ENCODE assay signal across 8 mouse cellular contexts in genomic region chr2:163203635-163204547, GRCm38 (mm10). TPM values are rescaled to one million over a fixed set of nuclear protein-coding genes. Genes with fewer than 3 reads are reported as not detected.
A peak's percentile ranks its signal among the peaks of the same experiment; 100 is the strongest.
DNase-seq lines count a peak whose midpoint lies in the region; ATAC-seq and TF ChIP-seq lines count a peak whose summit lies in the region.

No protein-coding gene starts in this region.

- DNase-seq in spleen, adult 2 months (ENCODE audit: low read depth in 1 of 2, low spot score in 2 of 2): no peak
- no peak for DNase-seq in spleen, postnatal 14 days (ENCODE audit: low spot score in 2 of 2)
- DNase-seq in embryo, embryonic 11 days: peak; percentile 52
- peak; percentile 15 to 43 for DNase-seq in heart, postnatal 10 days
- peak; percentile 72 for DNase-seq in retina, embryonic 14.5 days (ENCODE audit: low spot score)
- DNase-seq in gastrocnemius, adult 8-10 months (ENCODE audit: low spot score in 2 of 2): no peak
- DNase-seq in urinary bladder, adult 2 months (ENCODE audit: low spot score): no peak

- ATAC-seq in liver, embryonic 16.5 days (ENCODE audit: low read depth): no peak

- H3K4me1 ChIP-seq in spleen, adult 2 months (ENCODE audit: control insufficient read depth, insufficient read depth, insufficient read length): peaks cover 16% of the 10 kb centered on the region
- peaks cover 2% of the 10 kb centered on the region for H3K4me1 ChIP-seq in liver, embryonic 16.5 days (ENCODE audit: control insufficient read depth, low read depth, low read length)

- H3K9ac ChIP-seq in liver, embryonic 16.5 days (ENCODE audit: low read depth, low read length): no peak overlapping the region

- 4% methylated on average over 75 of the region's 75 CpGs for WGBS in spleen, adult 2 months
- WGBS in liver, embryonic 16.5 days (ENCODE audit: insufficient replicate concordance): 2% methylated on average over 75 of the region's 75 CpGs

- no peaks in the 10 kb centered on the region for H3K36me3 ChIP-seq in spleen, adult 2 months (ENCODE audit: control insufficient read depth, insufficient read depth, low read length)
- no peaks in the 10 kb centered on the region for H3K36me3 ChIP-seq in liver, embryonic 16.5 days (ENCODE audit: control insufficient read depth, insufficient read depth)

- no peak for TF ChIP-seq POLR2A in spleen, adult 2 months (IDR thresholded peaks at IDR 0.05; ENCODE audit: low read depth, low read length)

- H3K27ac ChIP-seq in spleen, adult 2 months (ENCODE audit: insufficient read depth, low read length): 0 out of 2 replicates have a peak overlapping the region, but pooled peaks have one; percentile 3
- no peak overlapping the region for H3K27ac ChIP-seq in liver, embryonic 16.5 days (ENCODE audit: low read length)

- intact Hi-C loops in heart, postnatal 10 days (cut with DNase I): loop anchor here (2.0 to 5.0 kb wide), 2 partner anchors 21 to 102 kb away; no protein-coding TSS in a partner anchor

- peak overlapping the region; percentile 70 for H3K4me2 ChIP-seq in liver, embryonic 16.5 days (ENCODE audit: low read depth, low read length)

- TF ChIP-seq CTCF in spleen, adult 2 months (IDR thresholded peaks at IDR 0.05; ENCODE audit: extremely low read depth, insufficient read depth, insufficient read length, insufficient replicate concordance): no peak

- H3K27me3 ChIP-seq in spleen, adult 2 months (ENCODE audit: control insufficient read depth, insufficient read depth, low read length): peaks cover 30% of the 10 kb centered on the region
- H3K27me3 ChIP-seq in liver, embryonic 16.5 days (ENCODE audit: control insufficient read depth, insufficient read depth, low read depth, low read length): peaks cover 55% of the 10 kb centered on the region

- peak overlapping the region; percentile 50; the same call in 1 of the 2 replicates for H3K4me3 ChIP-seq in spleen, adult 2 months (ENCODE audit: extremely low read depth, insufficient read depth, insufficient read length)
- peak overlapping the region; percentile 53 for H3K4me3 ChIP-seq in liver, embryonic 16.5 days (ENCODE audit: low read depth, low read length)

- no peaks in the 10 kb centered on the region for H3K9me3 ChIP-seq in liver, embryonic 16.5 days (replicated peaks; ENCODE audit: control insufficient read depth, low read length)

RNA-seq across cellular contexts. Expression of gene Tox2, which starts 1.0 kb away (rescaled TPM):
- 12.1 and 16.6 TPM in 2 replicates for polyA plus RNA-seq in spleen, adult 2 months (2012; rRNA removed)
- total RNA-seq in heart, postnatal 10 days (2021): 1 to 10 TPM; 3.2 to 3.4 TPM
- 0.40 and 0.67 TPM in 2 replicates for polyA plus RNA-seq in liver, embryonic 16.5 days (2015; fragmentation: Nextera tagmentation; extraction: Ambion mirVana)
- total RNA-seq in gastrocnemius, adult 8-10 months (2022): under 1 TPM in 3 of 4 experiments, not detected in 1; 0.31 to 0.68 (median 0.62) TPM
- polyA plus RNA-seq in urinary bladder, adult 2 months (2012; rRNA removed): 4.5 and 6.1 TPM in 2 replicates

Comparison
In these comparisons a context has a peak if more than half of its experiments do, and no peak if none do; other contexts are left out.
1. DNase-seq: peak in embryo, embryonic 11 days (single experiment), heart, postnatal 10 days (2 of 2) and retina, embryonic 14.5 days (single experiment); none in spleen, adult 2 months (0 of 2), spleen, postnatal 14 days (0 of 2), gastrocnemius, adult 8-10 months (0 of 2) and urinary bladder, adult 2 months (single experiment).